Mouse (Mus musculus) macrophage (primary cell): ENCODE data around the gene Samd14. TPM values are rescaled to one million over a fixed set of nuclear protein-coding genes. Genes with fewer than 3 reads are reported as not detected.
"Not testable (repeated sequence)": the region's sequence is repeated elsewhere in the genome, so short reads cannot be mapped to it uniquely, and the experiment has no call there.

Source experiments
- H3K27ac ChIP-seq: fragments of 350-480 bp; formaldehyde crosslinking; 2 replicates; pipeline ENCODE4 v1.9.0; 2021
- H3K36me3 ChIP-seq: fragments of 350-480 bp; formaldehyde crosslinking; 2 replicates; pipeline ENCODE4 v1.9.0; 2021; ENCODE audit errors: inconsistent target
- H3K4me3 ChIP-seq: fragments of 350-480 bp; formaldehyde crosslinking; 2 replicates; pipeline ENCODE4 v1.9.0; 2021; ENCODE audit errors: inconsistent target
- H3K79me2 ChIP-seq: fragments of 350-480 bp; formaldehyde crosslinking; 2 replicates; pipeline ENCODE4 v1.9.0; 2021; ENCODE audit errors: inconsistent target
- WGBS: methylation state at CpG from one replicate; pipeline ENCODE4 v1.1.7; 2026; ENCODE audit warnings: inconsistent platforms; ENCODE audit not compliant: missing documents; 5-methylcytosine and 5-hydroxymethylcytosine counted together
- polyA plus RNA-seq: library from polyadenylated mRNA; stranded (reverse); fragments of 250-400 nt; gene quantifications from 3 replicates; pipeline ENCODE4 v1.2.4, GENCODE M21; 2018; ENCODE audit warnings: inconsistent platforms
- total RNA-seq, 78 experiments: library from RNA; depleted of rRNA; stranded (reverse); fragments of 250-400 nt; gene quantifications; 1 replicate in 9 of 78; 2 replicates in 24 of 78; 3 replicates in 43 of 78; 4 replicates in 2 of 78; pipeline ENCODE4 v1.2.4; 2018; ENCODE audit warnings: inconsistent platforms in 56 of 78

Gene Samd14
- 1 to 10 TPM in 1 of 26 experiments, under 1 TPM in 3, not detected in 22; 0.22 to 2.7 (median 0.32) TPM for total RNA-seq (2018; cell fraction: chromatin; rRNA removed)
- total RNA-seq (2018; cell fraction: cytosol; rRNA removed) = under 1 TPM in 11 of 26 experiments, not detected in 15; under 0.01 to 0.13 (median 0.06) TPM
- under 1 TPM in 7 of 26 experiments, not detected in 19; 0.15 to 0.89 (median 0.19) TPM for total RNA-seq (2018; cell fraction: nucleus; rRNA removed)
- 0.06 TPM in 2 of 3 replicates, not detected in the other for polyA plus RNA-seq

DNA sequence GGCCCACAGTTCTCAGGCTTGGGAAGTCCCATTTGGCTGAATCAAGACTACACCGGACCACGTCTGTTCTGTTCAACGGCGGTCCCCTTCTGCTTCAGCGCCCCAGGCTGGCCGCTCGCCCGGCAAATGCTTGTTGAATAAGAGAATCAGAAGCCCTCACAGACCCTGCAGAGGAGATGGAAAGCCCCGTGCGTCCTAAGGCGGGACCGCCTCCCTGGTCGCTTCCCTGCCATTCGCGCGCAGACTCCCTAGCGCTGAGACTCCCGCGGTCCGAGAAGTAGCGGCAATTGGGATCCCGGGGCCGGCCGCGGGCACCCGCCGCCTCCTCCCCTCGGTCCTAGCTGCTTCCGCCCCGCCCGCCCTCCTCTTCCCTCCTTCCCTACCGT is at the start of gene Samd14:
Gene Samd14, plus strand, starts transcription at position 251 of the 386 bp plus-strand sequence.
- no peak within 1 kb of the TSS for H3K27ac ChIP-seq

GRCm38 (mm10) chr11:94962534-94963101 is 47.1 kb upstream of the Samd14 start:
- Histone ChIP-seq H3K27ac (no peak overlapping the region), H3K79me2 (no peaks in the 10 kb centered on the region), H3K4me3 (no peak overlapping the region), H3K36me3 (no peaks in the 10 kb centered on the region)
- WGBS = 85% methylated on average over 5 of the region's 5 CpGs

More for the DNA sequence above, at the start of gene Samd14:
- Histone ChIP-seq H3K36me3 (peaks cover 10% of the 10 kb centered on the region; the same call in 1 of the 2 replicates), H3K4me3 (peak within 1 kb of the TSS; percentile 31), H3K79me2 (no peaks in the 10 kb centered on the region)
- under 1% methylated on average over 27 of the region's 32 CpGs for WGBS

DNA sequence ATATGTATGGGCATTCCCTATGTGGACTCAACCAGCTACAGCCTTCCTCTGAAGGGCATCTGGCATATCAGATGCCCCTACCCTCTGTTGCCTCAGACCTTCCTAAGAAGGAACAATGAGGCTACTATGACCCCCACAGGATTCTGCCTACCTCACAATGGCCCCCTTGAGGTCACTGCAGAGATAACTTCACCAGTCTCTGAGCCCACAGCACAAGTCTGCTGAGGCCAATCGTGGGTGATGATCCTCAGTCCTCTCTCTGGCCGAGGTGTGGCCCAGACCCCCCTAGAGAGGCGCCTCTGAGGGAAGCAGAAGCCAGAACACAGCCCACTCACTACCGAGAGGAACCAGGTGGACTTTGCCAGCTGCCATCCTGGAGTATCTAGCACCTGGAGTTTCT is 42.3 kb upstream of the Samd14 start, which contains the start of gene Hils1:
Gene Hils1, plus strand, starts transcription at position 175 of the 400 bp plus-strand sequence.
- no peaks in the 10 kb centered on the region for H3K36me3 ChIP-seq
- no peaks in the 10 kb centered on the region for H3K79me2 ChIP-seq
- no peak within 1 kb of the TSS for H3K27ac ChIP-seq
- H3K4me3 ChIP-seq = no peak within 1 kb of the TSS
- WGBS = 45% methylated on average over 4 of the region's 4 CpGs

DNA sequence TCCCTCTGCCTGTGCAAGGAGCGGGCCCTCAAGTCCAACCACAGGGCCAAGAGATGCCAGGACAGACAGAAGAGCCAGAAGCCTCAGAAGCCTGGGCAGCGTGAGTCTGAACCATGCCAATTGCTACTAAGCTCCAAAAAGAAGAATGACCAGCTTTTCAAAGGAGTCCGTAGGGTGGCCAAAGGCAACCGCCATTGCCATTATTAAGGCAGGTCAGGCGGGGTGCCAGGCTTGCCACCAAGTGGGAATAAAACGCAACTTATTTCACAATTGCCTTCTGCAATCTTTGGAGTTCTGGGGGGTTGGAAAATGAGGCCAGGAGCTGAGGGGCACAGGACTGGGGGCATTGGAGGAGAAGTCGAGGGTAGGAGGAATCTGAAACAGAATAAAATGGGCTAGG is 41.5 kb upstream of the Samd14 start:
- no peak overlapping the region for H3K4me3 ChIP-seq
- H3K36me3 ChIP-seq = no peaks in the 10 kb centered on the region
- 89% methylated on average over 7 of the region's 7 CpGs for WGBS
- no peak overlapping the region for H3K27ac ChIP-seq
- no peaks in the 10 kb centered on the region for H3K79me2 ChIP-seq

DNA sequence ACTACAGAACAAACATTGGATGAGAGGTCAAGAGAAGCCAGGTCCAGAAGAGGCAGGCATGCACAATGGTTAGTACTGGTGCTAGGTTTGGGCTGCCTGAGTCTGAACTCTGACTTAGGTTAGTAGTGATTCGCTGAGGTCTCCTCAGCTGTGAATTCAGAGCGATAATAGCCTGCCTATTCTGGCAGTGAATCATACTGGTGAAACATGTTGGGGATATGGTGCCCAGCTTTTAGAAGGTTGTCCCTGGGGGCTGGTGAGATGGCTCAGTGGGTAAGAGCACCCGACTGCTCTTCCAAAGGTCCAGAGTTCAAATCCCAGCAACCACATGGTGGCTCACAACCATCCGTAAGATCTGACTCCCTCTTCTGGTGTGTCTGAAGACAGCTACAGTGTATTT is 40.0 kb upstream of the Samd14 start:
- not testable (repeated sequence) for H3K36me3 ChIP-seq, H3K27ac ChIP-seq, H3K4me3 ChIP-seq, H3K79me2 ChIP-seq
- 76% methylated on average over 3 of the region's 4 CpGs for WGBS

DNA sequence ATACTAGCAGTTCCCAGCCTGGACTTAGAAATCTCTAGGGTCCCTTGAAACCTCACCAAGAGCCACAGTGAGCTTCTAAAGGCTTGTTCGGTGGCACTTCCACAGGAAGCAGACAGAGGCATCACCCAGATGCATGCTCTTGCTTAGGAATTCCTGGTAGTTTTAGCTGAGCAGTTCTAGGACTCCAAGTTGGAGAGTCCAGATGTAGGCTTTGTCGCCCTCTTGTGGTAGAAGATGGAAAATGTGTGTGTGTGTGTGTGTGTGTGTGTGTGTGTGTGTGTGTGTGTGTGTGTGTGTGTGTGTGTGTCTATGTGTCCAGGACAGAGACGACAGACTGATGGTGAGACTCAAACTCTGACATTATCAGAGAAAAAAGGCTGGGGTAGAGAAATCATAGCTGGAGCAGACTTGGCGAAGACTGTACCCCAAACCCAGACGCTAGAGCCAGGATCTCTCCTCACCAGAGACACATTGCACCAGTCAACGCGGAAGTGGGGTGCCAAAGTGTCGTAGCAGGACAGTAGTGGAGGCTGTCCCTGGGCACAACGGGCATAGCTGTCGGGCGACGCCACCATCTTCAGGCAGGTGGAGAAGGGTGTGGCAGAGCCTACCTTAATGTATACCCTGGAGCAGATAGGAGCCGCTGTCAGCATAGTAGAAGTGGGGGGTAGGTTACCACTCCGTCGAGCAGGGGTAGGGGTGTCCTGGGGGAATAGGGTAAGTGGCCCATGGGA is 39.3 kb upstream of the Samd14 start:
- WGBS = 62% methylated on average over 15 of the region's 15 CpGs
- Histone ChIP-seq H3K27ac (no peak overlapping the region), H3K4me3 (no peak overlapping the region), H3K79me2 (no peaks in the 10 kb centered on the region), H3K36me3 (no peaks in the 10 kb centered on the region)

GRCm38 (mm10) chr11:94971895-94972615 is 37.6 kb upstream of the Samd14 start:
- Histone ChIP-seq H3K79me2 (no peaks in the 10 kb centered on the region), H3K36me3 (no peaks in the 10 kb centered on the region), H3K4me3 (no peak overlapping the region), H3K27ac (no peak overlapping the region)
- 62% methylated on average over 16 of the region's 16 CpGs for WGBS

DNA sequence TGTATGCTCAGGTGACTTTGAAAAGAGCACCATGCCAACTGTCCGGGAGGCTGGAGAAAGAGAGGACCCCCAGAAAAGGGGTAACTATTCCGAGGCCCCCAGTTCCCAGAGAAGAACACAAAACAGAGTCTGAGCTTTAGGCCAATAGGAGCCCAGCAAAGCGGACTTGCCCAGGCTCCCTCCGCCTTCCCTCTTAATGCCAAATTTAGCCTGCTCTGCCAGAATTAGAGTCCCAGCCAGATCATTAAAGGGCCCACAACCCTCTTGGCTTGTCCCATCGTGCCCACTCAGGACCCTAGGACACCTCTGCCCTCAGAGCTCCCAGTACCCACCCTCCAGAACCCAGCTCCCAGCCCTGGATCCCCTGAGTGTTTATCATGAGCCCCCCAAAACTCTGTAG is 36.8 kb upstream of the Samd14 start:
- 83% methylated on average over 5 of the region's 5 CpGs for WGBS
- H3K4me3 ChIP-seq = no peak overlapping the region
- no peaks in the 10 kb centered on the region for H3K36me3 ChIP-seq

GRCm38 (mm10) chr11:94973313-94973712 is 36.4 kb upstream of the Samd14 start:
- Histone ChIP-seq H3K27ac (no peak overlapping the region), H3K4me3 (no peak overlapping the region), H3K79me2 (no peaks in the 10 kb centered on the region), H3K36me3 (no peaks in the 10 kb centered on the region)
- 88% methylated on average over 2 of the region's 4 CpGs for WGBS

More for the DNA sequence above, 36.8 kb upstream of the Samd14 start:
- Histone ChIP-seq H3K79me2 (no peaks in the 10 kb centered on the region), H3K27ac (no peak overlapping the region)

DNA sequence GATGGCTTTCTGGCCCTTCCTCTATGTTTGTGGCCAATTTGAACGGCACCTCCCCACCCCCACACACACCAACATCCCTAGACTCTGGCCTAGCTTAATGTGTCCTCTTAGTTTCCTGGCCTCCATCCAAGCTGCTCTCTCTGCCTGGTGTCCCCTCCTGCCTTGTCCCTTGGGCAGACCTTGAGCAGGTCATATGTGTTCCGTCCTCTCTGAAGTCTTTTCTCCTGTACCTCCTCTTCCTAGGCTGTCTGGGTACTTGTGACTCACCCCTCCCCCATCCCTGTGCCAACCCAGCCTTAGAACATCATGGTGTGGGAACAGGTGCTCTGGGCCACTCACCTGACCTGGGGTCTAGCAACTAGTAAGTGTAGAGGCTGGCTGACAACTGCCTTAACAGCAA is 34.7 kb upstream of the Samd14 start:
- Histone ChIP-seq H3K36me3 (no peaks in the 10 kb centered on the region), H3K79me2 (no peaks in the 10 kb centered on the region), H3K27ac (no peak overlapping the region), H3K4me3 (no peak overlapping the region)
- WGBS = 78% methylated on average over 2 of the region's 2 CpGs

DNA sequence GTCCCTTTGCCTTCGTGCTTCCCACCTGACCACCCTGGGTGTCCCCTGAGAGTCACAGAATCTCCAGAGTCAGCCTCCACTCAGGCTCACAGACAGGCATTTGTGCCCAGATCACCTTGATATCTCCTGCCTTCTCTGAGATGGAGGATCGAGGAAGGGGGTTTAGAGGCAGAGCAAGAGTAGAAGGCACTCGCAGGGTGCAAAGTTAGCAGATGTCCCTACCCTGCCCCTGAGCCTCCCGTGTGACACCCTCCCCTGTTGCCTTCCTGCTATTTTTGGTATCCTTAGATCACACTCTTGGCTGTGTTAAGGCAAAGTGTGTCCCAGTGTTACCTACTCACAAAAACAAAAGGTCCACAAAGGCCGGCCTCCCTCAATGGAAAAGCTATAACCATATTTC is 33.5 kb upstream of the Samd14 start, which contains the start of gene Sgca:
Gene Sgca, minus strand, starts transcription at position 129 of the 400 bp plus-strand sequence.
- Histone ChIP-seq H3K36me3 (no peaks in the 10 kb centered on the region), H3K4me3 (no peak within 1 kb of the TSS), H3K27ac (no peak within 1 kb of the TSS), H3K79me2 (no peaks in the 10 kb centered on the region)
- WGBS = 83% methylated on average over 5 of the region's 5 CpGs

DNA sequence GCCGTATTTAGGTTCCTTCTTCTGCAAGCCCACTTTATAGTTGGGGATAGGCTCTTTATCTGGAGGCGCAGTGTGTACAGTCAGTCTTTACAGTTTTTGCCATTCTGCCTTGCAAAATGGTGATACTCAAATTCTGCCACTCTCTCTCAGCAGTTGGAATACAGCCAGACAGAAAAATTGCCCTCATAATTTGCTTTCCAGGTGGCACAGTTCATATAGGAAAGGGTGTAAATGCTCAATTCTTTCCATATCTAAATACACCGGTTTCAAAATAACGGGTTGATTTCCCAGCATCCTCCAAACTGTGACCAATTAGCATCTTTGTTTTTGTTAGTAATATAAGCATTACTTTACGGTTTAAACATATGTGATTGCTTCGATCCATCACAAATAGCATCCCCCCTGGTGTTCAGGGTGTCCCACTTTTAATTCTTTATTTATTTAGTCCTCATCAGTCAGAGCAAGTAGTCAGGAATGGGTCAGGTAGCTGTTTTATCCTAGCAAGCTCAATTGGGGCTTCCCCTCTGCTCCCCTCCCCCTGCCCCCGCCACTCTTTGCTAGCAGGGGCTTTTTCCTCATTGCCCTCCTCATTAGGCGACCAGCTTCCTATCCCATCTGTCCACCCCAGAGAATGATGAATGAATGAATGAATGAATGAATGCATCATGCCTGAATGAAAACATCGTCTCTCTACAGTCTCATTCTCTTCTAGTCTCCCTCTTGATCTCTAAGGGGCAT is 31.3 kb upstream of the Samd14 start:
- WGBS = 61% methylated on average over 9 of the region's 9 CpGs
- H3K36me3 ChIP-seq = no peaks in the 10 kb centered on the region
- H3K79me2 ChIP-seq = no peaks in the 10 kb centered on the region
- H3K4me3 ChIP-seq = no peak overlapping the region
- H3K27ac ChIP-seq = no peak overlapping the region

GRCm38 (mm10) chr11:94978947-94979346 is 30.7 kb upstream of the Samd14 start:
- no peaks in the 10 kb centered on the region for H3K36me3 ChIP-seq
- H3K27ac ChIP-seq = no peak overlapping the region
- H3K79me2 ChIP-seq = no peaks in the 10 kb centered on the region
- WGBS = under 1% methylated on average over 20 of the region's 20 CpGs
- no peak overlapping the region for H3K4me3 ChIP-seq
